Mouse (Mus musculus): ENCODE data around the gene Cxcr4.
A peak's percentile ranks its signal among the peaks of the same experiment; 100 is the strongest.

DNA sequence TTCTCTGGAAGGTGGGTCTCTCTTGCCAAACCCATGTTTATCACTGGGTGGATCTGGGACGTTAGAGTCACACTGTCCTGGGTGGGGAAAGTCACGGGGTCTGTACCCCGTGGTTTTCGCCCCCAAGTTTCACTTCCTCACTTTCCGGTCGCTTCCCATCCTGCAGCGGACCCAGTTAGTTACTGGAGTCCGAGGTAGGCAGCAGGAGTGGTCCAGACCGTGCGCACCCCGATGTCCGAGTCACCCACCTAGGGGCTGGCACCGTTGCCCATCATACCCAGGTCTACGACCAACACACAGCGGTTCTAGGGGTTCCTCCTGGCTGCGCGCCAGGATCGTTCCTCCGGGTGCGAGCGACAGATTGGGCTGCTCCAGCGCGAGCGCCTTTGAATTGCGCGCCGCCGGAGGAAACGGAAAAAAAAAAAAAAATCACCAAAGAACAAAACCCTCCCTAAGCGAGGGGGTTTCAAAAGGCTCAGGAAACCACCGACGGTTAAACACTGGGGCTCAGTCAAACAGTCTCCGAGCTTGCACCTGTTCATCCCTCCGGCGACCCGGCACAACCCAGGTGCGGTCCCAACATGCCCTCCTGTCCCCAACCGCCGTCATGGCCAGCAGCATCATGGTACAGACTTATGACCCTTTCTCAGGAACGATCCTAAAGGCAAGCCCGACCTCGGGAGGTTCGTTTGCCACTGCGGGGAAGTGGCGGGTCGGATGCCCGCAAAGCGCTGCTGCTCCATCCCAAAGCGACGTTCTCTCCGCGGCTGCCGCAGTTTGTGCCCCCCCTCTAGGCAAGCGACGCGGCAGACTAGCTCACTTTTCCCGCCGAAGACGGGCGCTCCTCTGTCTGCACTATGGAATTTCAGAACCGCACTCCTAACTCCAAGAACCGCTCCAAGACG, 1.0 kb downstream of the Cxcr4 start:
- TF ChIP-seq CTCF (IDR thresholded peaks at IDR 0.05; ENCODE audit: extremely low read depth, insufficient read depth, insufficient read length, insufficient replicate concordance) = no peak
- peak; percentile 75 for TF ChIP-seq POLR2A (IDR thresholded peaks at IDR 0.05; ENCODE audit: low read depth, low read length)
